Mouse (Mus musculus): Measurements from ENCODE around the gene A930018P22Rik.

- no peak for TF ChIP-seq CTCF (IDR thresholded peaks at IDR 0.05; ENCODE audit: insufficient read depth, low read depth, low read length)
- no peak for TF ChIP-seq POLR2A (IDR thresholded peaks at IDR 0.05; ENCODE audit: insufficient read depth, low read depth, low read length)
Observed at GRCm38 (mm10) chr2:104130969-104131368, 8.4 kb downstream of the A930018P22Rik start.
